Mouse (Mus musculus) bone marrow macrophage, adult 2 months (primary cell): ENCODE results near the gene Nrg4.

ENCODE experiments used
- CTCF ChIP-seq: IDR thresholded peaks from 2 replicates; pipeline ENCODE4 v1.5.1; 2012; ENCODE audit warnings: low read depth, mild to moderate bottlenecking, low read length, moderate library complexity
- POLR2A ChIP-seq: IDR thresholded peaks from 2 replicates; pipeline ENCODE4 v1.6.1; 2012; ENCODE audit warnings: mild to moderate bottlenecking, low read depth, low read length, borderline replicate concordance

GRCm38 (mm10) chr9:55371908-55372307 lies 45.3 kb upstream of the Nrg4 start:
- TF ChIP-seq POLR2A, result no peak
- TF ChIP-seq CTCF, result no peak
